ENCODE assay signal across 11 mouse cellular contexts in the genomic region with DNA sequence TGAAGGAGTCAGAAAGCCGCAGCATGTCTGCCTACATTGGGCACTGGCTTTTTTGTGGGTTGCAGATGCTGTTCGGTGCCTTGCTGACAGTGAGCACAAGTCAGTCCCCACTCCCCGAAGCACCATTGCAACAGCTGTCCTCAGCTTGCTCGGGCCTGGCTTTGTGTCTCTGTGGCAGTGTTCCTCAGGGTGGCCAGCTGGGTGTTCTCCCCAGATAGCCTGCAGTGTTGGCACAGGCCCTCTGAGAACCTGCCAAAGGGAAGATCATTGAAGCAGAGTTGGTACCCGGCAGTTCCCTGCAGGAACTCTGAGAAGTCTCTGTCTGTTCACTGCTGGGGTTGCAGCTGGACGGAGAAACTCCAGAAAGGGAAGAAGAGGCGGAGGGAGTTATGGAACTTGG. TPM values are rescaled to one million over a fixed set of nuclear protein-coding genes. Genes with fewer than 3 reads are reported as not detected.
DNase-seq lines count a peak whose midpoint lies in the region; ATAC-seq lines count a peak whose summit lies in the region.
"Had no signal": no experiment of that assay in that cellular context is flagged by ENCODE, and none has a peak within 500 bp of the region (broad histone marks: within the 10 kb centered on the region; RNA-seq: fewer than 3 reads in every experiment).

No protein-coding gene starts in this region.

- peak overlapping the region; percentile 63; the same call in 1 of the 2 replicates for H3K27ac ChIP-seq in hindbrain, embryonic 15.5 days (replicated peaks)
- no peak overlapping the region for H3K27ac ChIP-seq in liver, embryonic 12.5 days

- no peak for DNase-seq in frontal cortex, postnatal 36 days (ENCODE audit: low spot score in 2 of 2)
- DNase-seq in cerebellum, adult 8-10 months = peak; percentile 8
- peak; percentile 32 for DNase-seq in lung, postnatal 25 days (ENCODE audit: low spot score)
- DNase-seq in kidney, adult 8-10 months = no peak
- DNase-seq in spleen, postnatal 4 days (ENCODE audit: low spot score in 2 of 2) = no peak
- DNase-seq: adrenal gland, adult 2 months had no signal

- H3K9ac ChIP-seq in hindbrain, embryonic 15.5 days = no peak overlapping the region
- no peak overlapping the region for H3K9ac ChIP-seq in liver, embryonic 12.5 days

- H3K4me3 ChIP-seq in hindbrain, embryonic 15.5 days = no peak overlapping the region
- no peak overlapping the region for H3K4me3 ChIP-seq in liver, embryonic 12.5 days
- H3K4me3 ChIP-seq: erythroblast, embryonic 14.5 days had no signal

- no peaks in the 10 kb centered on the region for H3K36me3 ChIP-seq in hindbrain, embryonic 15.5 days
- no peaks in the 10 kb centered on the region for H3K36me3 ChIP-seq in liver, embryonic 12.5 days

- H3K27me3 ChIP-seq in hindbrain, embryonic 15.5 days = no peaks in the 10 kb centered on the region
- no peaks in the 10 kb centered on the region for H3K27me3 ChIP-seq in liver, embryonic 12.5 days (replicated peaks)

- H3K4me2 ChIP-seq in hindbrain, embryonic 15.5 days = no peak overlapping the region
- H3K4me2 ChIP-seq in liver, embryonic 12.5 days = no peak overlapping the region

- ATAC-seq in frontal cortex, adult (ENCODE audit: low TSS enrichment) = peak; percentile 38
- no peak for ATAC-seq in hindbrain, embryonic 15.5 days (ENCODE audit: low FRiP score, low read depth)
- ATAC-seq in liver, embryonic 12.5 days = no peak
- ATAC-seq: CD4-positive, CD25-positive, alpha-beta regulatory T cell, adult 4 months had no signal

- H3K9me3 ChIP-seq in hindbrain, embryonic 15.5 days = no peaks in the 10 kb centered on the region
- H3K9me3 ChIP-seq in liver, embryonic 12.5 days (replicated peaks) = no peaks in the 10 kb centered on the region

- WGBS in hindbrain, embryonic 15.5 days = 41% methylated on average over 7 of the region's 7 CpGs
- 64% methylated on average over 7 of the region's 7 CpGs for WGBS in liver, embryonic 12.5 days (ENCODE audit: insufficient replicate concordance)

- peaks cover 26% of the 10 kb centered on the region for H3K4me1 ChIP-seq in hindbrain, embryonic 15.5 days (replicated peaks)
- peaks cover 5% of the 10 kb centered on the region; the same call in 1 of the 2 replicates for H3K4me1 ChIP-seq in liver, embryonic 12.5 days

RNA-seq across cellular contexts. Expression of a gene that starts 22.5 kb away (rescaled TPM):
- 8.4 and 8.7 TPM in 2 replicates for polyA plus RNA-seq in hindbrain, embryonic 15.5 days (2015; fragmentation: Nextera tagmentation; extraction: Ambion mirVana)
- polyA plus RNA-seq in liver, embryonic 12.5 days (2016; fragmentation: Nextera tagmentation; extraction: Ambion mirVana) = 7.8 and 8.4 TPM in 2 replicates

Comparison
In these comparisons a context has a peak if more than half of its experiments do, and no peak if none do; other contexts are left out.
1. DNase-seq: peak in cerebellum, adult 8-10 months (single experiment) and lung, postnatal 25 days (single experiment); none in frontal cortex, postnatal 36 days (0 of 2), kidney, adult 8-10 months (0 of 2) and spleen, postnatal 4 days (0 of 2).